Mouse (Mus musculus) thymus, postnatal 14 days (tissue): Measurements from ENCODE around the gene Ppp4r3b.

Experiments
- DNase-seq: peaks from one replicate; pipeline ENCODE4 v3.0.0; 2021

Gene Ppp4r3b

GRCm38 (mm10) chr11:29238551-29238950, 65.9 kb downstream of the Ppp4r3b start:
- DNase-seq: no peak

GRCm38 (mm10) chr11:29239353-29239752, 66.7 kb downstream of the Ppp4r3b start:
- DNase-seq: no peak

- no peak for DNase-seq
Measured at GRCm38 (mm10) chr11:29241961-29242360, 69.3 kb downstream of the Ppp4r3b start.

- DNase-seq: no peak
Measured at GRCm38 (mm10) chr11:29245988-29246387, 73.3 kb downstream of the Ppp4r3b start.

GRCm38 (mm10) chr11:29246883-29247650, 74.4 kb downstream of the Ppp4r3b start, which contains the start of gene Cfap36:
TSS of gene Cfap36 (minus strand) at chr11:29247409.
- DNase-seq: peak; percentile 91

- DNase-seq: no peak
Measured at GRCm38 (mm10) chr11:29247725-29248124, 75.0 kb downstream of the Ppp4r3b start.

GRCm38 (mm10) chr11:29248386-29248785, 75.7 kb downstream of the Ppp4r3b start:
- DNase-seq: no peak

GRCm38 (mm10) chr11:29254643-29255042, 82.0 kb downstream of the Ppp4r3b start:
- no peak for DNase-seq

- peak; percentile 20 for DNase-seq
Measured at GRCm38 (mm10) chr11:29267824-29268223, 95.1 kb downstream of the Ppp4r3b start.
